Mouse (Mus musculus): ENCODE measurements at regions not wholly inside any gene's neighbourhood (a gene's known extent, or its start where the extent isn't known, plus 50 kb on each side); places are given as distances from the start of the nearest gene placed in this dataset.

- no peak overlapping the region for H3K27ac ChIP-seq (ENCODE audit: control insufficient read depth, low read depth, low read length)
- no peaks in the 10 kb centered on the region for H3K27me3 ChIP-seq (ENCODE audit: control insufficient read depth in 1 of 2, insufficient read depth in 2 of 2, low read length in 2 of 2)
- H3K4me1 ChIP-seq (ENCODE audit: control insufficient read depth in 1 of 2, insufficient read depth in 2 of 2, low read length in 2 of 2): no peaks in the 10 kb centered on the region
- H3K9ac ChIP-seq (ENCODE audit: control insufficient read depth, low read depth, low read length, poor library complexity, severe bottlenecking): no peak overlapping the region
- no peaks in the 10 kb centered on the region for H3K36me3 ChIP-seq (ENCODE audit: control insufficient read depth in 1 of 2, insufficient read depth in 2 of 2, low read length in 2 of 2)
- no peak overlapping the region for H3K4me3 ChIP-seq (ENCODE audit: control insufficient read depth in 1 of 2, insufficient read depth in 1 of 2, low read depth in 2 of 2, low read length in 2 of 2)
- TF ChIP-seq MAX (IDR thresholded peaks at IDR 0.05; ENCODE audit: low read length) (no peak), ZMIZ1 (IDR thresholded peaks at IDR 0.05; ENCODE audit: low read depth, low read length) (no peak), GATA1 (IDR thresholded peaks at IDR 0.05; ENCODE audit: low read depth, low read length) (no peak), TBP (IDR thresholded peaks at IDR 0.05; ENCODE audit: low read depth, low read length) (no peak), CTCF (IDR thresholded peaks at IDR 0.05 in 2 of 3, conservative IDR thresholded peaks at IDR 0.05 in 1 of 3; ENCODE audit: control insufficient read depth in 1 of 3, insufficient read depth in 1 of 3, low read depth in 2 of 3, low read length in 3 of 3, poor library complexity in 1 of 3, severe bottlenecking in 1 of 3) (no peak), MXI1 (IDR thresholded peaks at IDR 0.05; ENCODE audit: low read depth, low read length) (no peak), MAZ (IDR thresholded peaks at IDR 0.05; ENCODE audit: low read depth, low read length) (no peak), UBTF (IDR thresholded peaks at IDR 0.05; ENCODE audit: borderline replicate concordance, insufficient read depth, low read depth, low read length) (no peak), MEF2A (IDR thresholded peaks at IDR 0.05; ENCODE audit: extremely low read depth, insufficient replicate concordance, low read depth, low read length, poor library complexity, severe bottlenecking) (no peak), MYB (IDR thresholded peaks at IDR 0.05; ENCODE audit: low read depth, low read length) (no peak), SMC3 (IDR thresholded peaks at IDR 0.05; ENCODE audit: low read depth, low read length) (no peak), POLR2A (IDR thresholded peaks at IDR 0.05; ENCODE audit: control insufficient read depth in 1 of 2, insufficient read depth in 1 of 2, low read depth in 1 of 2, low read length in 2 of 2, poor library complexity in 1 of 2) (no peak), SIN3A (IDR thresholded peaks at IDR 0.05; ENCODE audit: low read length) (no peak), ZKSCAN1 (IDR thresholded peaks at IDR 0.05; ENCODE audit: low read depth, low read length) (no peak), RCOR1 (IDR thresholded peaks at IDR 0.05; ENCODE audit: low read depth, low read length) (no peak), ETS1 (IDR thresholded peaks at IDR 0.05; ENCODE audit: low read depth, low read length) (no peak), RAD21 (IDR thresholded peaks at IDR 0.05; ENCODE audit: low read depth, low read length) (no peak), ZC3H11A (IDR thresholded peaks at IDR 0.05; ENCODE audit: low read depth, low read length) (no peak), EP300 (IDR thresholded peaks at IDR 0.05; ENCODE audit: low read depth in 1 of 2, low read length in 2 of 2) (no peak), NRF1 (IDR thresholded peaks at IDR 0.05; ENCODE audit: insufficient read depth, low read depth, low read length, poor library complexity, severe bottlenecking) (no peak)
- no peaks in the 10 kb centered on the region for H3K9me3 ChIP-seq (replicated peaks; ENCODE audit: insufficient read depth, low read length)
- H3K79me2 ChIP-seq (ENCODE audit: control insufficient read depth, insufficient read depth, low read length, poor library complexity): no peaks in the 10 kb centered on the region
- DNase-seq (ENCODE audit: low read depth, low spot score): no peak
Measured at GRCm38 (mm10) chr5:75388699-75389260, 185.9 kb upstream of the Kit start.

- Histone ChIP-seq H3K9ac (ENCODE audit: control insufficient read depth, low read depth, low read length, poor library complexity, severe bottlenecking) (no peak overlapping the region), H3K27ac (ENCODE audit: control insufficient read depth, low read depth, low read length) (no peak overlapping the region), H3K79me2 (ENCODE audit: control insufficient read depth, insufficient read depth, low read length, poor library complexity) (no peaks in the 10 kb centered on the region), H3K27me3 (ENCODE audit: control insufficient read depth in 1 of 2, insufficient read depth in 2 of 2, low read length in 2 of 2) (no peaks in the 10 kb centered on the region), H3K36me3 (ENCODE audit: control insufficient read depth in 1 of 2, insufficient read depth in 2 of 2, low read length in 2 of 2) (no peaks in the 10 kb centered on the region), H3K9me3 (replicated peaks; ENCODE audit: insufficient read depth, low read length) (no peaks in the 10 kb centered on the region), H3K4me3 (ENCODE audit: control insufficient read depth in 1 of 2, insufficient read depth in 1 of 2, low read depth in 2 of 2, low read length in 2 of 2) (no peak overlapping the region), H3K4me1 (ENCODE audit: control insufficient read depth in 1 of 2, insufficient read depth in 2 of 2, low read length in 2 of 2) (no peaks in the 10 kb centered on the region)
- DNase-seq (ENCODE audit: low read depth, low spot score): no peak
- TF ChIP-seq EP300 (IDR thresholded peaks at IDR 0.05; ENCODE audit: low read depth in 1 of 2, low read length in 2 of 2) (no peak), USF1 (IDR thresholded peaks at IDR 0.05; ENCODE audit: low read depth, low read length) (no peak), MXI1 (IDR thresholded peaks at IDR 0.05; ENCODE audit: low read depth, low read length) (no peak), ELF1 (IDR thresholded peaks at IDR 0.05; ENCODE audit: low read depth, low read length) (no peak), NELFE (IDR thresholded peaks at IDR 0.05; ENCODE audit: low read depth, low read length) (no peak), ZMIZ1 (IDR thresholded peaks at IDR 0.05; ENCODE audit: low read depth, low read length) (no peak), ZC3H11A (IDR thresholded peaks at IDR 0.05; ENCODE audit: low read depth, low read length) (no peak), MEF2A (IDR thresholded peaks at IDR 0.05; ENCODE audit: extremely low read depth, insufficient replicate concordance, low read depth, low read length, poor library complexity, severe bottlenecking) (no peak), TAL1 (IDR thresholded peaks at IDR 0.05; ENCODE audit: low read length) (no peak), HCFC1 (IDR thresholded peaks at IDR 0.05; ENCODE audit: low read depth, low read length) (no peak), ZNF384 (IDR thresholded peaks at IDR 0.05; ENCODE audit: low read depth, low read length) (no peak), CHD1 (IDR thresholded peaks at IDR 0.05; ENCODE audit: low read depth, low read length) (no peak)
Measured at GRCm38 (mm10) chr5:75389433-75389971, 185.2 kb upstream of the Kit start.

Measured in MEL (cell line).